Mouse (Mus musculus) ES-E14 (cell line): Measurements from ENCODE around the gene Gpd1. TPM values are rescaled to one million over a fixed set of nuclear protein-coding genes. Genes with fewer than 3 reads are reported as not detected.
"Not testable (repeated sequence)": the region's sequence is repeated elsewhere in the genome, so short reads cannot be mapped to it uniquely, and the experiment has no call there.

Experiments
- DNase-seq: peaks from one replicate; pipeline ENCODE4 v3.0.0-alpha.2; 2013; ENCODE audit warnings: low read depth, low spot score
- H3K27ac ChIP-seq: 2 replicates; pipeline ENCODE4 v1.5.1; 2012; ENCODE audit warnings: low read depth, mild to moderate bottlenecking, low read length, moderate library complexity, mixed read lengths; ENCODE audit not compliant: poor library complexity, insufficient read depth, severe bottlenecking
- H3K36me3 ChIP-seq: 2 replicates; pipeline ENCODE4 v1.6.1; 2012; ENCODE audit warnings: mild to moderate bottlenecking, low read length, moderate library complexity, mixed read lengths; ENCODE audit not compliant: control insufficient read depth, poor library complexity, insufficient read depth, severe bottlenecking
- H3K4me1 ChIP-seq, 2 experiments: fragments of 150-350 bp in 1 of 2; sonication (generic) in 1 of 2; 2 replicates each; pipeline ENCODE4 v1.6.1; 2012; ENCODE audit warnings: low read length in 2 of 2, mild to moderate bottlenecking in 1 of 2, mixed read lengths in 1 of 2; ENCODE audit not compliant: control insufficient read depth in 2 of 2, insufficient read depth in 2 of 2, poor library complexity in 1 of 2
- H3K4me3 ChIP-seq, 2 experiments: fragments of 150-350 bp in 1 of 2; sonication (generic) in 1 of 2; 2 replicates each; pipeline ENCODE4 v1.5.1; 2012; ENCODE audit warnings: low read length in 2 of 2, low read depth in 1 of 2, mild to moderate bottlenecking in 1 of 2, mixed read lengths in 1 of 2; ENCODE audit not compliant: insufficient read depth in 1 of 2, poor library complexity in 1 of 2, severe bottlenecking in 1 of 2
- H3K9ac ChIP-seq: 2 replicates; pipeline ENCODE4 v1.6.1; 2012; ENCODE audit warnings: low read depth, mild to moderate bottlenecking, low read length, mixed read lengths; ENCODE audit not compliant: poor library complexity, insufficient read depth, severe bottlenecking
- H3K9me3 ChIP-seq: fragments of 150-350 bp; sonication (generic); 2 replicates; pipeline ENCODE4 v1.6.1; 2012; ENCODE audit warnings: low read depth, mild to moderate bottlenecking, low read length; ENCODE audit not compliant: control insufficient read depth, insufficient read depth
- CHD2 ChIP-seq: IDR thresholded peaks from 2 replicates; pipeline ENCODE4 v1.6.1; 2014; ENCODE audit warnings: mild to moderate bottlenecking, low read depth, low read length, inconsistent platforms
- HCFC1 ChIP-seq: IDR thresholded peaks from 2 replicates; pipeline ENCODE4 v1.6.1; 2012; ENCODE audit warnings: low read length, inconsistent platforms, borderline replicate concordance; ENCODE audit not compliant: insufficient read depth
- MAFK ChIP-seq: IDR thresholded peaks from 2 replicates; pipeline ENCODE4 v1.6.1; 2014; ENCODE audit warnings: mild to moderate bottlenecking, low read depth, low read length, inconsistent platforms; ENCODE audit not compliant: insufficient read depth
- ZC3H11A ChIP-seq: IDR thresholded peaks from 2 replicates; pipeline ENCODE4 v1.6.1; 2012; ENCODE audit warnings: low read depth, mild to moderate bottlenecking, inconsistent platforms, low read length, borderline replicate concordance
- ZNF384 ChIP-seq: IDR thresholded peaks from 2 replicates; pipeline ENCODE4 v1.6.1; 2012; ENCODE audit warnings: low read depth, low read length, inconsistent platforms
- in situ Hi-C, 2 experiments: fragments of 600-800 bp; cut with MboI; formaldehyde crosslinking; loops; one replicate each; pipeline ENCODE4 v1.15.1; 2025; ENCODE audit warnings: low sequenced_read_pairs in 2 of 2, inconsistent platforms in 1 of 2; ENCODE audit not compliant: unreplicated experiment in 2 of 2
- total RNA-seq: library from RNA; depleted of rRNA; stranded (reverse); fragments of 300-350 nt; gene quantifications from 2 replicates; pipeline ENCODE4 v1.2.3, GENCODE M21; 2012

Gene Gpd1
- total RNA-seq, 1 experiment: 0.85 TPM

- no peak for TF ChIP-seq HCFC1
- TF ChIP-seq ZC3H11A: no peak
- no peak for TF ChIP-seq CHD2
- no peak for TF ChIP-seq ZNF384
- TF ChIP-seq MAFK: no peak
- H3K4me1 ChIP-seq: peaks cover 6 to 22% of the 10 kb centered on the region in 2 experiments; a peak in 3 of 4 replicates
- in situ Hi-C loops: no loop called here
- H3K9me3 ChIP-seq: no peaks in the 10 kb centered on the region
- H3K36me3 ChIP-seq: no peaks in the 10 kb centered on the region
- no peak overlapping the region for H3K27ac ChIP-seq
- no peak overlapping the region for H3K4me3 ChIP-seq
- H3K9ac ChIP-seq: no peak overlapping the region
- DNase-seq: no peak
Measured at GRCm38 (mm10) chr15:99698533-99699085, 18.7 kb upstream of the Gpd1 start.

DNA sequence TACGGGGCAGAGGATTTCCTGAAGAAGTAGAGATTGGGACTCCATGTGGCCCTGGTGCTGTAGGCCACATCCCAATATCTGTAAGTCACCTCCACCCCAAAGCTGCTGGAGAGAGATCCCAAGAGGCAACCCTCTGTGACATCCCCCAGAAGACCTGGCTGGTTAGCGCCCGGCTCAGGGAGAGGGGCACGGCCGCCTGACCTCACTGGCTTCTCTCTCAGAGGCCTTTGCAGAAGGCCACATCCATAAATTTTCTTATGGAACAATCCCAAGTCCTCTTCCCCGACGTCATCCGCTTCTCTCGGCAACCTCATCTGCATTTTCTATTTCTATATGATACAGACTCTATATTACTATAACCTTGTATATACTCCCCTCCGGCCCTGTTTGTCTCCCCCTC, 17.6 kb upstream of the Gpd1 start:
- in situ Hi-C loops: no loop called here
- Histone ChIP-seq H3K36me3 (0 out of 2 replicates have a peak, but pooled peaks cover 2% of the 10 kb centered on the region), H3K9ac (no peak overlapping the region), H3K9me3 (no peaks in the 10 kb centered on the region), H3K4me1 (peaks cover 6 to 22% of the 10 kb centered on the region in 2 experiments; a peak in 3 of 4 replicates), H3K4me3 (no peak overlapping the region), H3K27ac (no peak overlapping the region)
- TF ChIP-seq HCFC1: no peak
- no peak for TF ChIP-seq CHD2
- no peak for TF ChIP-seq ZNF384
- TF ChIP-seq MAFK: no peak
- no peak for TF ChIP-seq ZC3H11A
- DNase-seq: no peak

- peak overlapping the region in 1 of 2 experiments; percentile 29; a peak in 1 of 4 replicates for H3K4me3 ChIP-seq
- H3K9me3 ChIP-seq: no peaks in the 10 kb centered on the region
- H3K9ac ChIP-seq: peak overlapping the region; percentile 95; the same call in 1 of the 2 replicates
- TF ChIP-seq ZNF384 (no peak), HCFC1 (no peak), ZC3H11A (no peak), CHD2 (no peak), MAFK (no peak)
- peaks cover 6 to 22% of the 10 kb centered on the region in 2 experiments; a peak in 3 of 4 replicates for H3K4me1 ChIP-seq
- 0 out of 2 replicates have a peak, but pooled peaks cover 2% of the 10 kb centered on the region for H3K36me3 ChIP-seq
- no peak overlapping the region for H3K27ac ChIP-seq
- in situ Hi-C loops: no loop called here
- no peak for DNase-seq
Measured at GRCm38 (mm10) chr15:99700219-99701106, 16.9 kb upstream of the Gpd1 start.

GRCm38 (mm10) chr15:99701640-99701998, 15.7 kb upstream of the Gpd1 start:
- H3K9me3 ChIP-seq, DNase-seq, in situ Hi-C loops, H3K36me3 ChIP-seq: not testable (repeated sequence)
- peak overlapping the region; percentile 95; the same call in 1 of the 2 replicates for H3K9ac ChIP-seq
- H3K4me1 ChIP-seq: peaks cover 6 to 22% of the 10 kb centered on the region in 2 experiments; a peak in 3 of 4 replicates
- peak overlapping the region; percentile 89 to 90 for H3K4me3 ChIP-seq
- peak overlapping the region; percentile 65; the same call in 1 of the 2 replicates for H3K27ac ChIP-seq
